Mouse (Mus musculus): ENCODE measurements around the gene Btg4.
A peak's percentile ranks its signal among the peaks of the same experiment; 100 is the strongest.

Gene Btg4

GRCm38 (mm10) chr9:51060601-51061000, at the start of gene Btg4:
Gene Btg4, plus strand, starts transcription at chr9:51060901.
- DNase-seq (ENCODE audit: low spot score in 2 of 2): no peak

- no peak for DNase-seq (ENCODE audit: low spot score in 2 of 2)
Measured at GRCm38 (mm10) chr9:51013644-51014043, 47.1 kb upstream of the Btg4 start.

DNA sequence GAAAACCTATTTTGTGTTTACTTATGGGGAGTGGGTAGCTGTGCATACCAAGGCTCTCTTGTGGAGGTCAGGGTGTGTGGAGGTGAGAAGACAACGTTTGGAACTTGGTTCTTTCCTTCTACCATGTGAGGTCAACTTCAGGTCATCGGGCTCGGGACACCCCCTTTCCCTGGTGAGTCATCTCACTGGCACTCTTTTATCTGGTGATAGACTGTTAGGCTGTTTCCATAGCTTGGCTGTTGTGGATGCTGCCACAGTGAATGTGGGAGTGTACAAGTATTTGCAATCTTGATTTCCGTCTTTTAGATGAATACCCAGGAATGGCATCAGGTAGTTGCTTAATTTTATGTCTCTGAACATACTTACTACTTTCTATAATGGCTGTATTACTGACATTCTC, 45.0 kb upstream of the Btg4 start:
- no peak for DNase-seq (ENCODE audit: low spot score in 2 of 2)

DNA sequence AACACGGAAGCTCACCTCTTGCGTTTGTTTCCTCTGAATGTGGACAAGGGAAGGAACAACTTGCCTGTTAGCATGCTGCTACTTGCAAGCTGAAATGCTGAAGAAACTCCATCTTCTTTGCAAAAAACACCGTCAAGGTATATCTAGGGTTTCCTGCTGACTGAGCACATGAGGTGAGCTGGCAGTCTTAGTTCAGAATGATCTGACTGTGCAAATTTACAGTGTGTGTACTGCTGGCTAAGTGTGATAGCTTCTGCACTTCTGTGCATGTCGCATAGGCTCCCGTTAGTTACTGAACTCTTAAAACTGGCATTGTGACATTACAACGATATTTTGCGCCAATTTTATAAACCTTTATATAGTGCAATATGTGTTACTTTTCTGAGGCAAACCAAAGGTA, 41.0 kb upstream of the Btg4 start:
- DNase-seq (ENCODE audit: low spot score in 2 of 2): no peak

- DNase-seq (ENCODE audit: low spot score in 2 of 2): no peak
Measured at GRCm38 (mm10) chr9:51020351-51020750, 40.4 kb upstream of the Btg4 start.

GRCm38 (mm10) chr9:51021123-51021795, 39.4 kb upstream of the Btg4 start:
- no peak for DNase-seq (ENCODE audit: low spot score in 2 of 2)

DNA sequence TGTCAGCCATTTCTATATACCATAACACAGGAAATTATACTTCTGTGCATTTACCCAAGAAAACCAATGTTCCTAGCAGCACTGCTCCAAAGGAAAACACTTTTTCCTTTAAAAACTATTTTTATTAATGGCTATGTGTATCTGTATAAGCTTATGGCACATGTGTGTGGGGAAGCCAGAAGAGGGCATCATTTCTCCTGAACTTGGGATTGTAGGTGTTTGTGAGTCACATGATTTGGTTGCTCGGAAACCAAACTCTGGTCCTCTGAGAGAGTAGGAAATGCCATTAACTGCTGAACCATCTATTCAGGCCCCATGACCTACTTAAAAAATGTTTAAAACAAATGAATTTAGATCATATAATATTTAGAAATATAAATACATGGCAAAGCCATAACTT, 33.7 kb upstream of the Btg4 start:
- DNase-seq (ENCODE audit: low spot score in 2 of 2): no peak

GRCm38 (mm10) chr9:51030147-51030546, 30.6 kb upstream of the Btg4 start:
- no peak for DNase-seq (ENCODE audit: low spot score in 2 of 2)

DNA sequence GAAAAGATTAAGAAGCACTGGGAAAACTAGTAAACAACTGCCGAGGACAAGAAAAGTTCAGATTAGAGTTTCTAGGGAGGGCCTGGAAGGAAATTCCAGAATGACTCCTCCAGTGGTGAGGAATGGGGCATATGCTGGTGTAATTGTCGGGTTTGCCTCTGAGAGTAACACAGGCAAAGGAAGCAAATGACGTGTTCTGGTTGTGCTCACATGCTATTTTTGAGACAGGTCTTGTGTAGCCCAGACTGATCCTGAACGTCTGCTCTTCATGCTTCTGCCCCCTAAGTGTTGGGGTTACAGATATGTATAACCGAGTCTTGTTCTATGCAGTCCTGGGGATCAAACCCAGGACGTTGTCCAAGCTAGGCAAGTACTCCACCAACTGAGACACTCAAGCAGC, 29.1 kb upstream of the Btg4 start:
- no peak for DNase-seq (ENCODE audit: low spot score in 2 of 2)

- DNase-seq (ENCODE audit: low spot score in 2 of 2): no peak
Measured at GRCm38 (mm10) chr9:51032291-51032690, 28.4 kb upstream of the Btg4 start.

GRCm38 (mm10) chr9:51032785-51033529, 27.7 kb upstream of the Btg4 start:
- no peak for DNase-seq (ENCODE audit: low spot score in 2 of 2)

- DNase-seq (ENCODE audit: low spot score in 2 of 2): no peak
Measured at GRCm38 (mm10) chr9:51041491-51041980, 19.2 kb upstream of the Btg4 start.

GRCm38 (mm10) chr9:51042136-51042535, 18.6 kb upstream of the Btg4 start:
- DNase-seq (ENCODE audit: low spot score in 2 of 2): no peak

DNA sequence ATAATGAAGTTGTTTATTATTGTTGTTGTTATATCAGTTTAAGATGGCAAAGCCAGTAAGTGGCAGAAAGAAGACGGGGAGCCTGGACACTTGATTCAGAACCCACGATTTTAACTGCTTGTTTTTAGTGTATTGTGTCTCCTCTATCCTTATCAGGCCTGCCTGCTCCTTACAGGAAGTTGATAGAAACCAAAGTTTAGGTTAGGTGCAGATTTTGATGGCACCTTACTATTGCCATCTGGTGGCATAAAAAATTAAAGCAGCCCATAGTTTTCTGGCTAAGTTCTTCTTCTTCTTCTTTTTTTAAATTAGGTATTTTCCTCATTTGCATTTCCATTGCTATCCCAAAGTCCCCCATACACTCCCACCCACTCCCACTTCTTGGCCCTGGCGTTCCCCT, 8.5 kb upstream of the Btg4 start:
- DNase-seq (ENCODE audit: low spot score in 2 of 2): no peak

- DNase-seq (ENCODE audit: low spot score in 2 of 2): peak in 1 of 2 experiments; percentile 15
Measured at GRCm38 (mm10) chr9:51056360-51057324, 4.1 kb upstream of the Btg4 start.

- peak; percentile 10 to 39 for DNase-seq (ENCODE audit: low spot score in 2 of 2)
Measured at GRCm38 (mm10) chr9:51058951-51059521, 1.7 kb upstream of the Btg4 start.

DNA sequence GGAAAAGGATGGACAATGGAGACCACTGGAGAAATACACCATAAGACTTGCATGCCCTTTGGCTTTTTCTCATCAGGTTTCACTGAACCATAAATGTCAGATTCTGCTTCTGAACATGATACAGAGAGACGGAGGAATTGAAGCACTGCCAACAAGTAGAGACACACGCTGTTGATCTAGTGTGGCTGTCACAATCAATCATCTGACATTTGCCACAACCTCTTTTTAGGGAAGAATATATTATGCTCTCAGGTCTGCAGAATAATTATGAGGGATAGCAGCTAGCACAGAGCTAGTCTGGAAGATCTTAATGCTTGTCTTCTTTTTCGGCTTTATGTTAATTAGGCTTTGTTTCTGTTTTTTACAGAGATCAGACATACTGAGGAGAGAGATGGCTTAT, 7.5 kb downstream of the Btg4 start:
- DNase-seq (ENCODE audit: low spot score in 2 of 2): no peak

GRCm38 (mm10) chr9:51070801-51071200, 10.1 kb downstream of the Btg4 start:
- DNase-seq (ENCODE audit: low spot score in 2 of 2): no peak

GRCm38 (mm10) chr9:51075780-51076179, 15.1 kb downstream of the Btg4 start:
- peak; percentile 2 to 7 for DNase-seq (ENCODE audit: low spot score in 2 of 2)

GRCm38 (mm10) chr9:51076300-51076978, 15.7 kb downstream of the Btg4 start:
- DNase-seq (ENCODE audit: low spot score in 2 of 2): no peak

DNA sequence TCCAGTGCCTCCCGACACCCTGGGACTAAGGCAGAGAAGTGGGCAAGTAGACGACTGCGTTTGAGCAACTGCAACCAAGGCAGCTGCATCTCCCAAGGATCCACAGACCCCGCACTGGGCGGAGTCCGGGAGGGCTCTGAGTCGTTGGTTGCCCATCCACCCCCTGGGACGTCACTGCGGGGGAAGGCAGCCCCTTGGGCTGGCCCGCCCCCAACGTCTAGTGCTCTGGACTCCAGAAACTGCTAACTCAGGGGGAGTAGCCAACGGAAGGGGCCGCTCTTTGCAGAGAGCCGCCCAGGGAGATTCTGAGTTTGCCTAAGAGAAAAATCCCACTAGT, 16.2 kb downstream of the Btg4 start, which contains the start of gene Layn:
TSS of gene Layn (minus strand) at position 116 of the 337 bp plus-strand sequence.
- DNase-seq (ENCODE audit: low spot score in 2 of 2): peak; percentile 16 to 39

Data from right cerebral cortex, postnatal 36 days (tissue).